Mouse (Mus musculus) heart, adult 9 months (tissue): ENCODE data around the gene Pxt1.

Experiments used
- DNase-seq, 2 experiments: peaks; one replicate each; pipeline ENCODE4 v3.0.0; 2022; ENCODE audit warnings: low spot score in 2 of 2

Pxt1 gene

DNA sequence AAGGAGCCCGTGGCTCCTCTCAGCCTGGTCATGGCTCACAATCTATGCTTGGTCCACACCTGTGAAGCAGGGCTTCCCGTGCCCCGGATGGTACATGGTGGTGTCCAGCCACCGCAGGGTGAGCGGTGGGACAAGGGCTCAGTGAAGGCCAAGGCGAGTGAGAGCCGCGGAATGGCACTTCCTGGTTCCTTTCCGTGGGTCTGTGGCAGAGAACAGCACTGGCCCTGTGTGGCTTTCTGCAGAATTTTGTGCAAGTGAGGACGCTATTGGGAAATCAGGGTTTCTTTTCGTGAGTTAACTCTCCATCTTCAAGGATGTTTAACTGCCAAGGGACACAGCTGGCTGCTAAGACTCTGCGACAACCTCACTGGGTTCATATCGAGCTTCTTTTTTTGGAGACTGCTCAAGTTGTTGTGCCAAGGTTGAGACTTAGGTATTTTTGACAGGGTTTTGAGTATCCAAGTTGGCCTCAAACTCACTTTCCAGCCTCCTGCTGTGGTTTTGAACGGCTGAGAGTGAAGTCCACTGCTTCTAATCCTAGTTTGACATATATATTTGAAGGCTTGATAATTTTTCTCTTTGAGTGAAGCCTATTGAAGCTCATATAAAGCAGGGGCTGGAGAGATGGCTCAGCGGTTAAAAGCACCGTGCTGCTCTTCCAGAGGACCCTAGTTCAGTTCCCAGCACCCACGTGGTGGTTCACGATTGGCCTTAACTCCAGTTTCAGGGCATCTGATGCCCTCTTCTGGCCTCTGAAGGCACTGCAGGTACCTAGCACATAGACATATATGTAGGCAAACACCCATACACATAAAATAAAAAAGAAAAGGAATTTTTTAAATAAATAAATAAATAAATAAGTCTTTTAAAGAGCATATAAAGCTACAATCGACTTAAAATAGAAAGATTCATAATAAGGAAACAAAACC is 3.6 kb upstream of the Pxt1 start:
- DNase-seq = no peak

DNA sequence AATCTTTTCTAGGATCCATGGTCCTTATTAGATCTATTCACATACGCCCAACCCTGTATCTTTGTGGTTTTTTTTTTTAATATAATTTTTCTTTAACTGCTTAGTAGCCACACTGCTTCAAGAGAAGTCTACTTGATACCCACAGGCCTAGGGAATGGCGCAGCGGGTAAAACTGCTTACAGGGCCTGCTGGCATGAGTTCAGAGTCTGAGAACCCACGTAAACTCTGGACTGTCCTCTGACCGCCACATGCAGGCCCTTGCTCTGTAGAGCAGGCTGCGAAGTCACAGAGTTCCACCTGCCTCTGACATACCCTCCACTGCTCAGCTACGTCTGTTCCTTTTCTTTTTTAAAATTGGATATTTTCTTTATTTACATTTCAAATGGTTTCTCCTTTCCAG is 841 bp upstream of the Pxt1 start:
- no peak for DNase-seq

DNA sequence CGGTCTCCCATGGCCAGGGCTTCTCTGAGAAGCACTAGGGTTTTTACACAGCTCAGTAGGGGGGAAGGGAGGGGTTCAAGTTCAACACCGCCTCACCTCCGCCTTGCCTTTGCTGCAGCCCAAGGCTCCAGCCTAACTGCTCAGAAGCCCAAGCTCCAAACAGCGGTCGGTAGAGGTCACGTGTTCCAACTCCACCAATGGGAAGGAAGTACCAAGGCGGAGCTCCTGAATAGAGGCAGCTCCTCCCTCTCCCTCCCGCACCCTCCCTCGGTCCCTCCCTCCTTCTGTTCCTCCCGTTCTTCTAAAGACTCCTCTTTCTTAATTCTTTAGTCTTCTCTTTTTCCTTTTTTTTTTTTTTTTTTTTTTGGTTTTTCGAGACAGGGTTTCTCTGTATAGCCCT is 1.5 kb downstream of the Pxt1 start:
- DNase-seq = no peak

DNA sequence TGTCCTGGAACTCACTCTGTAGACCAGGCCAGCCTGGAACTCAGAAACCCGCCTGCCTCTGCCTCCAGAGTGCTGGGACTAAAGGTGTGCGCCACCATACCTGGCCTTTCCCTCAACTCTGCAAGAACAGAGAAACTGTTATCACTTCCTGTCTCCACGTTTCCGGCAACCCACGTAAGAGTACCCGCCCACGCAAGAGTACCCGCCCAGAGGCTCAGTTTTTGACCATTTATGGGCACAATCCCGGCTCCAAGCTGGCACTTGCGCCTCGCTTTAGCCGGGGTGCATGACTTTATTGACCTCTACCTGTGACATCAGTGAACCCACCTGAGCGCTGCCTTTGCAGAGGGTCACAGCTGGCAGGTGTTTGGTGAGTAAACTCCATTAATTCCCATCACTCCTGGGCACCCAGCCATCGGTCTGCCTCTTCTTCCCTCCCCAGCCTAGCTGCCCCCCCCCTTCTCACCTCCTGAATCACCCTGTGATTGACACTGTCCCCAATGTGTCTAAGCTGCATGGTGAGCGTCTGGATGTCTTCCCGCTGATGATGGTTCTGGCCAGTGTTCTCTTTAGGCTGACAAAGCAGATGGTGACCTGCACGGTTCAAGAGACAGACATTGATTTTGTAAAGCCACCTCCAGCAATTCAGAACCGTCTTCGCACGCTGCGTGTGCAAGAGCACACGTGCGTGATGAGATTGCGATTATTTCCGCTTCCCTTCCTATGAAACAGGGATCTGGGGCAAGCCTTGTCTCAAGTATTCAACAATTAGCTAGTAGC is 2.7 kb downstream of the Pxt1 start:
- DNase-seq = no peak

DNA sequence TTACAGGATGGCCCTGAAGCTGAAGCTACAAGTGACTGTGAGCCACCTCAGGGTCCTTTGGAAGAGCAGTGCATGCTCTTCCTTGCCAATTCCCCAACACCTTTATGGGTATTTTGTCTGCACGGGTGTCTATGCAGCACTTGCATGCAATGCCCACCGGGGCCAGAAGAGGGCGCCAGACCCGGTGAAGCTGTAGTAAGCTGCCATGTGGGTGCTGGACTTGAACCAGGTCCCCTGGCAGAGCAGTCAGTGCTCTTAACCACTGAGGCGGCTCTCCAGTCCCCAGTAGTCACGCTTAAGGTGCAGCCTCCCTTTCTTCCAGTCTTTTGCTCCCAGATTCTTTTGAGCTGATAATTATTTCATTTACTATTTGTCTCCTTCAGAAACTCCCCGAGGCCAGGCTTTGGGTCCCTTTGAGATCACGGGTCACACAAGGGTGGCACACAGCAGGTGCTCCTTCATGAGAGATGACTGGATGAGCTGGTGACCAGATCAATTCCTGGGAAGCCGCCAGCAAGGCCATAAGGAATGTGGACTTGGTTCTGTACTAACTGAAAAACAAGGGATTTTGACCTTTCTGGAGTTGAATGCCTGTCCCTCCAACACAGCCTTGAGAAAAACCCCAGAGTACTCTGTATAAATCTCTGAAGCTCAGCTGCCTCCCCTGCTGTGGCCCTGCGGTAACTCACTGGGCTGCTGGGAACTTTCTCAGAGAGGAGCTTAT is 6.9 kb downstream of the Pxt1 start:
- DNase-seq = no peak

DNA sequence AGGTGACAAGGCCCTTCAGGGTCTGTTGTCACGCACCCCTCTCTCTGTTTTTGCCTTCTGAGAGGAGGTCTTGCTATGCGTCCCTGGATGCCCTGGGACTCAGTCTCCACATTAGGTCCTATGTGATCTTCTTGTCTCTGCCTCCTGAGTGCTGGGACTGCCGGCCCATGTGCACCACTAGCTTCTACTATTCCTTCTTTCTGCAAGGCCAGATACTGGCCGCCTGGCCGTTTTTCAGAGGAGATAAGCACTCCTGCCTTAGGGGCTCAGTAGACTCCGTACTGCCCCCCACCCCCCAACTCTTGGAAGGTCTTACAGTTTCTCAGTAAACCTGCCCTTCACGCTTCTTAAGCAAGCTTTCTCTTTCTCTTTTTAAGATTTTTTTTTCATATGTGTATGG is 7.5 kb downstream of the Pxt1 start:
- no peak for DNase-seq

DNA sequence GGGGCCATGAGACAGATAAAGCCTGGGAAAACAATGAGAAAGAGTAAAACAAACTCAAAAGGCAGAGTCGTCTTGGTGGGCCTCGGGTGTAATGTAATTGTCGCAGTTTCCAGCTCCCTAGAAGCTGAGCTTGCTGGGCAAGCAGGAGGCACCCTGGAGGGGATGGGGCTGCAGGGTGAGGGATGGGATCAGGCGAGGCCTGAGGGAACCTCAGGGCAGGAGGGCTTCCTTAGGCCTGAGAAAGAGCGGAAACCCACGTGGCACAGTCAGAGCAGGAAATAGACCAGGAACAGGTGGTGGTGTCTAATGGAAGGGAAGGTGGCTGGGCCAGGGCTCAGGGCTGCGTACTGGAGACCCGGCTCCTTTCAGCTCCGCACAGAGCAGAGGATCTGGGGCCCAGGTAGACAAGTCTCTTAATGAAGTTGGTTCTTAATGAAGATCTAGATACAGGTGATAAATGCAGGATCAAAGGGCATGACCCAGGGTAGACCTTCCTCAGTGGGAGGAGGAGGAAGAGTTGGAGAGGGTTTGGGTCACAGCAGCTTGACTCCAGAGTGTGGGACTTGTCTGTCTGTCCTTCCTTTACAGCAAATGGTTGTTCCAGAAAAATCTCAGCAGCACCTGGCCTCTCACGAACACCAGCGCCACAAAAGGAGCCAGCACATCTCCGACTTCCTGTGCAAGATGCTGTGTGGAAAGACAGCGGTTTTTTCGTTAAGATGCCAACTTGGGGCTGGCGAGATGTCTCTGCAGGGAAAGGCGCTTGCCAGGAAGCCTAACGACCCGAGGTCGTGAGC is 9.3 kb downstream of the Pxt1 start:
- DNase-seq = no peak

DNA sequence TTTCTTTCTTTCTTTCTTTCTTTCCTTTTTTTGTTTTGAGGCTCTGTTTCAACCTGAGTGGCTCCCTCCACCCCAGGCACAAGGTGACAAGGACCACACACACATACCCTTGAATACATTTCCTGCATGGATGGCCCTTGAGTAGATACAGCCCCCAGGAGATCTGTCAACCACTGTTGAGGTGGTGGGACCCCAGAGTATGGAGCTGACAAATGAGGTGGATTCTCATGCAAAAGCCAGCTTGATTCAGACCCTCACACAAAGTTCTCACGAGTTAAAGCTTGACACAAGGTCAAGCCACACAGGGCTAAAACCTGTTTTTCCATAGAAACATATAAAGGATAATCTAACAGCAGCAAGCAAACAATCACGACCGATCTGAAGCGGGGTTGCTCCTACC is 11.4 kb downstream of the Pxt1 start:
- no peak for DNase-seq

DNA sequence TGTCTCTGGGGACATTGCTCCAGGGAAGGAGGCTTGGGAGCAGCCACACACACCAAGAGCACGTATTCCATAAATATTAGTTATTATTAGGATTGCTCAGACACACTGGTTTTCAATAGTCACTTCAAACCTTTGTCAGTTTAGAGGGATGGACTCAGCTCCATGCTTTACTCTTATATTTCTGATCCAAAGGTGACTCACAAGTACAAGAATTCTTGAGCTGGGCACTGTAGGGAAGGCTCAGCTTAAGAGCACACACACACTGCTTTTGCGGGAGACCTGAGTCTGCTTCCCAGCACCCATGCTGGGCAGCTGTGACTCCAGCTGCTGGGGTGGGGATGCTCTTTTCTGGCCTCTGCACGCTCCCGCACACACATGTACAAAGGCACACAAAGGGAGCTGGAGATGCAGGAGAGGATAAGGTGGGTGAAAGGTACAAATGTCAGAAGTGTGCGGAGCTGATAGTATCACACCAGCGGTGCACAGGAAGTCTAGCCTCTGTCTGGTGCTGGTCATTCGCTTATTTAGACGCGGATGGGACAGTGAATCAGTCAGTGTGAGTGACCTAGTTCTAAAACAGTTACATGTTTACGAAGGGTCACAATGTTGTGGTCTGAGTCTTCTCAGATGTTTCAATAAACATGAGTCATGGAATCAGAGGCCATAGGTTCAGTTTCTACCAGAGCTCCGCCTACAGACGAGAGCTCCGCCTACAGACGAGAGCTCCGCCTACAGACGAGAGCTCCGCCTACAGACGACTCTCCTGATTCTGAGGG is 12.0 kb downstream of the Pxt1 start:
- no peak for DNase-seq

DNA sequence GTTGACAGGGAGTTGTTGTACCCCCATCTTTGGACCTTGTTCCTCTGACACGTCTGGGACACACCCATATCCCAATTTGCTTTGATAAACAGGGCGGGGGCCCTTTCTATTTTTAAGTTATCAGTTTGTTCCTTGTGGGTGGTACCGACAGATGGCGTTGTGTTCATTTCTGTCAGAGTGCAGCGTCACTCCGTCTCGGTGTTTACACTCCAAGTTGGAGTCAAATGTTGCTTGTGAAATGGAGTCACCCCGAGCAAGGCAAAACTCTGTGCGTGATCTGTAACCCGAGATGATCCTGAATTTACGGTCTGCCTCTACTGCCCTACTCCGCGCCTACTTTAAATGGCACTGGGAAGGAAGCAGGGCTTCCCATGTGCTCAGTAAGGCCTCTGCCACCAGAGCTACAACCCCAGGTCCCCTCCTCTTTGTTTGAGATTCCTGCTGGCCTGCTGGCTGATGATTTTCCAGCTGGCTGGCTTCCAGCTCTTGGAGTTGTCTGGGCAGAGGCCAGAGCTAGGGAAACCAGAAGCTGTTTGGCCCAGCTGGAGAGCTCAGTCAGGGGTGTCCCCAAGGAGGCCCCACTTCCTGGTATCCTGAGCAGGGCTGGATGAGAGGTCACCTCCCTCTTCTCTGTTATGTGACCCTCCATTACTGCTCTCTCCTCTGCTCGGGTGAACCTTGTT is 13.1 kb downstream of the Pxt1 start:
- peak; percentile 93 to 95 for DNase-seq

DNA sequence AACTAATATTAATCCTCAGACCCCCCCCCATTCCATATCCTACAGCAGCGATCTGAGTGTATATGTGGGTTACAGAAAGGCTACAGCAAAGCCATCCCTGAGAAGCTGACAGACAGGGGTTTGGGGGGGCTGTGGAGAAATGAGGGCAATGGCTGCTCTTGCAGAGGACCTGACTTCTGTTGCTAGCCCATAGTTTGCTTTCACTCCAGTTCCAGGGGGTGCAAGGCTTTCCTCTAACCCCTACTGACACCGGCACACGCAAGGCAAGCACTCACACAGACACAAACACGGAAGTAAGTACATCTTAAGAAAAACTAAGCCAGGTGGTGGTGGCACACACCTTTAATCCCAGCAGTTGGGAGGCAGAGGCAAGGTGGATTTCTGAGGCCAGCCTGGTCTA is 14.3 kb downstream of the Pxt1 start:
- no peak for DNase-seq

DNA sequence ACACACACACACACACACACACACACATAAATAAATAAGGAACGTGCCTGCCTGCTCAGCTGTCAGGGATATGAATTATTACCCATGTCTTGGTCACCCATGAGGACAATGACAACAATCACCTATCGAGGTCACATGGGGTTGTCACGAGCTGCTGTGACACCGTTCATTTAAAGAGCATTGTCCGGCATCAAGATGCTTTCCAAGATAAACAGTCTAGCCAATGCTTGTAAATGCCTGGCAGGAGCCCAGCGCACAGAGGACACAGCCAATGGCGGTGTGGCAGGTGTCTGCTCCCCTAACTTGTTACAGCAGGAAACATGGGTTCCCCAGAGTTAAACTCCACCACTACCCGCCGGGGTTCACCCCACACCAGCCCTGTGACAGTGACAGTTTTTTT is 15.6 kb downstream of the Pxt1 start:
- DNase-seq = peak in 1 of 2 experiments; percentile 44

DNA sequence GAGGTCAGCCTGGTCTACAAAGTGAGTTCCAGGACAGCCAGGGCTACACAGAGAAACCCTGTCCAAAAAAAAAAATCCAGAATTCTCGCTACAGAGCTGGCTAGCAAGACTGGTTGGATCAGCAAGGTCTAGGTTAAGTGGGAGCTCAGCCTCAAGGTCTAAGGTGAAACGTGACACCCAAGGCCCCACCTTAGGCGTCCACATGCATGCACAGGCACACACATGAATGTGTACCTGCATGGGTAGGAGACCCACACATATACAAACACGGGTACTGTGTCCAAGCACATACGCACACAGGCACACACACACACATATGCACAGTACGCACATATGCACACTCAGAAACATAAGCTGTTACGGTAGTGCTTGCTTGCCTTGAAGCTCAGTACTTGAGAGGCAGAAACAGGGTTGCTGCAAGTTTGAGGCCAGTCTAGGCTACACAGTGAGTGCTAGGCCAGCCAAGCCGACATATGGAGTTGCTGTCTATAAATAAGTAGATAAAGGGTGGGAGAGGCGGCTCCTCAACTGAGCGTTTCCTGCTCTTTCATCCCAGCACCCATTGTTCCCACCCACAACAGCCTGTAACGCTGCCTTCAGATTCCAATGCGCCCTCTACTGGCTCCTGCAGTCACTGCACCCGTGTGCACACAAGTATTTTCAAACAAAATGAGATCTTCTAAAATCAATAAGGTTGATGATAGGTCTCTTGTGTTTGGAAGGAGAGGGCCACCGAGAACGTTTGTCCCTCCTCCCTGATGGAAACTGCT is 16.6 kb downstream of the Pxt1 start:
- peak; percentile 32 to 40 for DNase-seq

DNA sequence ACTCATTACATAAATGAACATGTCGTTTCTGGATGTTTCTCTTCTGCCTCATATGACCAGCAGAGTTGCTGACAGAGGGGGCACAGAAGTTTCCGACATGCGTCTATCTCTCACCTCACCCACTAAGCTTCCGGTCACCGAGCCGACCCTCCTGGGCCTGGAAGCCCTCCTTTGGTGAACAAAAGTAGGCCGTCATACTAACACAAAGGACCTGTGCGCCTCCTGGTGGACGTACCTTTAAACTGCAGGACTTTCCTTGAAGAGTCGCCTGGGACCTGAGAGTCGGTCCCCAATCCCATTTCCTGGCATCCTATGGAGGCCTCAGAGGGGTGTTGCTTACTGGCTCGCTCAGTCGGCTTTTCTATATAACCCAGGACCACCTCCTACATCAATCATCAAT is 17.3 kb downstream of the Pxt1 start:
- DNase-seq = peak; percentile 52 to 75

DNA sequence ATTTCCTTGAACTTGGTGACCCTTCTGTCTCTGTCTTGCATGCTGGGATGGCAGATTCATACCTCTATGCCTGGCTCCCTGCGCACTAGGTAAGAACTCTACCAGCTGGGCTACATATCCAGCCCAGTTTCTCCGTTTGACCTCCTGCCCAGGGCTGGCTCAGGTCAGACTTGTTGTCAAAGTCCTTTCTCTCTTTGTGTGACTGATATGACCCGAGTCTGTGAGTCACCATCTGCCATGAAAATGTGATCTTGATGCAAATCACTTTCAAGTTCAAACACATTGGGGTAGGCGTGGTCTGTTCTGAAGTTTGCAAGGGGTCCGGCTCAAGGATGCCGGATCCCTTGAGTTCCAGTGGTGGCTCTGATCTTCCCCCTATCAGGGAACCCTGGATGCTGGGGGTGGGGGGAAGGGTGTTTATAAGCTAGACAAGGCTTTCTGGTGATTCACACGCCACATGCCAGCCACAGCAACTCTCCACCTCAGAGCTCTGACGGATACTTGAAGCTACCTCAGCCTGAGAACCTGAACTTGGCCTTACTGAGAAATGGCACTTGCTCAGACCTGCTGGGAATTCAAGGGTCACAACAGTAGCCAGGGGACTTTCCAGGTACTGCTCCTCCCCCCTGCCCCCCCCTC is 18.6 kb downstream of the Pxt1 start:
- no peak for DNase-seq

DNA sequence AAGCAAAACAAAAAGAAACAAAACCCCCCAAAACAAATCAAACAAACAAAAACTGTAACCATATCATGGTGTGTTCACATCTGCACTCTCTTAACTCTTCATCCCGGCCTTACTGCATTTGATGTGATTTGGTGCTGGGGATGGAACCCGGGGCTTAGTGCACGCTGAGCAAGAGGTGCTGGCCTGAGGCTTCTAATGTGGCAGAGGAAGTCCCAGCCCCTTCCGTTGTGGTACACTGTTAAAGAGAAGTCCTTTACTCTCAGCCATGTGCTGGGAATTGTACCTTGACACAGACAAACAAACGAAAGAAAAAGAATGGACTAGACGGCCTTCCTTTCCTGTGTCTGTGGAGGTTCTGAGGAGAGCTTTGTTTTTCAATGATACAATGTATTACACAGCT is 21.5 kb downstream of the Pxt1 start:
- DNase-seq = no peak

DNA sequence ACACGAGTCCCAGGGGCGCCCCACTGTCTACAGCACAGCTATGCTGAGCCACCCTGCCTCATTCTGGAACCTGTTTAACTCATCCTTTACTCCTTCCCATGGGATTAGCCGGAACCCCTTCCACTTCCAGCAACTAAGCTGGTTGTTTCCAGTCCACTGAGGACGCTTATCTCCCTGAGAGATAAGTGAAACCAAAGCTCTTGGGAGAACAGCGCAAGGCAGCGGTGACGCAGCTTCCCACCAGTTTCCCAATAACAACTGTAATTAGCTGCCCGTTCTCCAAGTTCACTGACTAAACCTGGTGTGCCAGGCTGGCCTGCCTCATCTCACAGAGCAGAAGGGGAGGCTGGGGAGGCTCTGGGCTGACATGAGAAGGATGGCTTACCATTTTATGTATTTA is 22.6 kb downstream of the Pxt1 start:
- peak; percentile 40 to 57 for DNase-seq

DNA sequence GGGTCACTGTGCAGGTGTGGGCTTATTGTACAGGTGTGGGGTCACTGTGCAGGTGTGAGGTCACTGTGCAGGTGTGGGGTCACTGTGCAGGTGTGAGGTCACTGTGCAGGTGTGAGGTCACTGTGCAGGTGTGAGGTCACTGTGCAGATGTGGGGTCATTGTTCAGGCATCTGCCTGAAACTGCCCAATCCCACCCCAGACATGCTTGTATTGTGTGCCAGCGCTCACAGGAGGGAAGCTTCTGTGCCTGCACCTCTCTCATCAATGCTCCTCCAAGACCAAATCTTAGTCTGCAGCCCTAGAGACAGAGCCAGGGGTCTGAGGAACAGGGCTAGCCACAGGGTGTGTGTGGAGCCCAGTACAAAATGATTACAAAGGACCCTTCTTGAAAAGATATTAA is 27.1 kb downstream of the Pxt1 start:
- no peak for DNase-seq

DNA sequence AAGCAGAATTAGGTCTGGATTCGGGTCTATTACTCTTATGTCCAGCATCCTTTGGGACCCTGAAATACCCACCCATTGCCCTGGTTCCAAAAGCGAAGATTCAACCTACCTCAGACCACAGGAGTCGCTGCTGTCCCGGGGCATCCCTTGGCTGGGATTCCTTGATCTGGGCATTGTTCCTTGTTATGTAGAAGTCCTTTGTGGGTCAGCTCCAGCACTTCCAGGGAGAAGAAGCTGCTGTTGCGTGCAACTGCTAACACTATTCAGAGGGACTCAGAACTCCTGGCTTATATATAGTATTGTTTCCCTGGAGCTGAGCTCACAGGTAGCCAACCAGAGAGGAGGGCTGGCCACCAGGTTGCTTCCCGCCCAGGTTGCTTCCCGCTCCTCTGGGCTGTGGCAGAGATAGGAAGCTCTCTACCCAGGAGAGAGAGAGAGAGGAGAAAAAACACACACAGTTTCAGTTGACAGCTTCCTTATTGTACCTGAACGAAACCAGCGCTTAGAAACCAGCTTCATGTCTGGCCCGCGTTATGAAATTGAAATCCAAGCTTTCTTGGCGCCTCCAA is 28.5 kb downstream of the Pxt1 start, which contains the start of gene 4930539E08Rik:
Gene 4930539E08Rik (minus strand): TSS at position 265 of the 569 bp plus-strand sequence.
- no peak for DNase-seq
